Comparison of ENCODE assay signal across 27 mouse cellular contexts in the genomic region with DNA sequence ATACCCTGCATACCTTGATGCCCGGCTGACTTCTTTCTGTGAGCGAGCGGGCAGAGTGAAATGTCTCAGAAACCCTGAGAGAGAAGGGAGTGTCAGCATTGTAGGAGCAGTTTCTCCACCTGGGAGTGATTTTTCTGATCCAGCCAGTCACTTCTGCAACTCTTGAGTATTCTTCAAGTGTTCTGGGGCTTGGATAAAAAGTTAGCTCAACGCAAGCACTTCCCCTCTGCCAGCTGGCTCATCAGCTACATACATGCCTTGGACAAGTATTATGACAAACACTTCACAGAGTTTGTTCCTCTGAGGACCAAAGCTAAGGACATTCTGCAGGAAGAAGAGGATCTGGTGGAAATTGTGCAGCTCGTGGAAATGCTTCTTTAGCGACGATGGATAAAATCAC.
A peak's percentile ranks its signal among the peaks of the same experiment; 100 is the strongest.
DNase-seq lines count a peak whose midpoint lies in the region; ATAC-seq and TF ChIP-seq lines count a peak whose summit lies in the region.
"Had no signal": no experiment of that assay in that cellular context is flagged by ENCODE, and none has a peak within 500 bp of the region (broad histone marks: within the 10 kb centered on the region; RNA-seq: fewer than 3 reads in every experiment).

No protein-coding gene starts in this region.

- peak; percentile 52; the same call in 1 of the 2 replicates for TF ChIP-seq EP300 in lung, postnatal 0 days (IDR thresholded peaks at IDR 0.05)

- H3K4me2 ChIP-seq in lung, postnatal 0 days (replicated peaks; ENCODE audit: low read depth, low read length), result no peak overlapping the region
- H3K4me2 ChIP-seq: embryonic facial prominence, embryonic 13.5 days; embryonic facial prominence, embryonic 15.5 days; forebrain, embryonic 12.5 days had no signal

- 76% methylated on average over 7 of the region's 7 CpGs for WGBS in lung, adult 2 months
- WGBS in lung, postnatal 0 days, result 65% methylated on average over 7 of the region's 7 CpGs

- H3K27me3 ChIP-seq in lung, postnatal 0 days (replicated peaks; ENCODE audit: insufficient read depth, low read length), result no peaks in the 10 kb centered on the region
- H3K27me3 ChIP-seq: CH12.LX; embryonic facial prominence, embryonic 13.5 days; embryonic facial prominence, embryonic 15.5 days; forebrain, embryonic 12.5 days; Patski had no signal

- H3K27ac ChIP-seq in lung, postnatal 0 days (ENCODE audit: low read length), result no peak overlapping the region
- H3K27ac ChIP-seq: embryonic facial prominence, embryonic 13.5 days; embryonic facial prominence, embryonic 15.5 days; forebrain, embryonic 10.5 days; forebrain, embryonic 12.5 days had no signal

- H3K4me1 ChIP-seq in lung, adult 2 months (ENCODE audit: control insufficient read depth, insufficient read depth, low read length), result no peaks in the 10 kb centered on the region
- no peaks in the 10 kb centered on the region for H3K4me1 ChIP-seq in lung, postnatal 0 days (ENCODE audit: insufficient read depth, low read depth, low read length)
- H3K4me1 ChIP-seq: embryonic facial prominence, embryonic 13.5 days; embryonic facial prominence, embryonic 15.5 days; forebrain, embryonic 10.5 days; forebrain, embryonic 12.5 days had no signal

- DNase-seq in lung, adult 18-20 months, result peak; percentile 5 to 11
- no peak for DNase-seq in lung, adult 2 months
- DNase-seq in lung, postnatal 0 days (ENCODE audit: low spot score), result peak; percentile 62
- DNase-seq in lung, postnatal 4 days, result no peak
- peak; percentile 2 for DNase-seq in lung, postnatal 36 days
- DNase-seq: adrenal gland, adult 8-10 months; adrenal gland, postnatal 25 days; B cell, adult 2 months; cerebellum, adult 11 months; cerebellum, adult 18-20 months; cerebellum, adult 8-10 months; cerebellum, adult 9-11 months; cerebellum, postnatal 14 days; cerebellum, postnatal 36 days; embryo, embryonic 11 days had no signal

- no peaks in the 10 kb centered on the region for H3K9me3 ChIP-seq in lung, postnatal 0 days (ENCODE audit: low read length)
- H3K9me3 ChIP-seq: embryonic facial prominence, embryonic 13.5 days; embryonic facial prominence, embryonic 15.5 days; forebrain, embryonic 10.5 days; forebrain, embryonic 12.5 days; G1E had no signal

- H3K4me3 ChIP-seq in lung, adult 2 months (replicated peaks; ENCODE audit: extremely low read depth, low read depth, low read length), result no peak overlapping the region
- H3K4me3 ChIP-seq in lung, postnatal 0 days (ENCODE audit: low read depth, low read length), result no peak overlapping the region
- H3K4me3 ChIP-seq: embryonic facial prominence, embryonic 13.5 days; embryonic facial prominence, embryonic 15.5 days; erythroblast, embryonic 14.5 days; forebrain, embryonic 10.5 days; forebrain, embryonic 12.5 days had no signal

- no peak overlapping the region for H3K9ac ChIP-seq in lung, postnatal 0 days (replicated peaks; ENCODE audit: low read depth)
- H3K9ac ChIP-seq: embryonic facial prominence, embryonic 13.5 days; embryonic facial prominence, embryonic 15.5 days; forebrain, embryonic 12.5 days had no signal

- no peak for TF ChIP-seq CTCF in lung, adult 2 months (IDR thresholded peaks at IDR 0.05; ENCODE audit: insufficient read depth, low read length)
- TF ChIP-seq CTCF in lung, postnatal 0 days (IDR thresholded peaks at IDR 0.05), result no peak

- no peak for TF ChIP-seq POLR2A in lung, adult 2 months (IDR thresholded peaks at IDR 0.05; ENCODE audit: borderline replicate concordance, extremely low read depth, low read depth, low read length)

- ATAC-seq in lung, postnatal 0 days, result peak; percentile 81
- ATAC-seq: activated CD4-positive, CD25-positive, alpha-beta regulatory T cell, adult 4 months; CD4-positive, CD25-positive, alpha-beta regulatory T cell, adult 4 months; forebrain, embryonic 14.5 days; forebrain, embryonic 16.5 days; Patski had no signal

- H3K36me3 ChIP-seq in lung, postnatal 0 days (ENCODE audit: insufficient read depth, low read length), result no peaks in the 10 kb centered on the region
- H3K36me3 ChIP-seq: embryonic facial prominence, embryonic 13.5 days; embryonic facial prominence, embryonic 15.5 days; forebrain, embryonic 10.5 days; forebrain, embryonic 12.5 days had no signal

Comparison
In these comparisons a context has a peak if more than half of its experiments do, and no peak if none do; other contexts are left out.
1. DNase-seq: peak in lung, adult 18-20 months (2 of 2), lung, postnatal 0 days (single experiment) and lung, postnatal 36 days (single experiment); none in lung, adult 2 months (single experiment) and lung, postnatal 4 days (0 of 2).